Mouse (Mus musculus): ENCODE measurements around the gene Ccdc146. TPM values are rescaled to one million over a fixed set of nuclear protein-coding genes. Genes with fewer than 3 reads are reported as not detected.
"Not testable (repeated sequence)": the region's sequence is repeated elsewhere in the genome, so short reads cannot be mapped to it uniquely, and the experiment has no call there.

Ccdc146 gene
- polyA plus RNA-seq, 1 experiment from 2014 or later = not detected

GRCm38 (mm10) chr5:21314696-21315095 lies 109.8 kb downstream of the Ccdc146 start:
- Histone ChIP-seq H3K4me3 (no peak overlapping the region), H3K27me3 (no peaks in the 10 kb centered on the region), H3K36me3 (no peaks in the 10 kb centered on the region), H3K4me1 (no peaks in the 10 kb centered on the region), H3K27ac (no peak overlapping the region), H3K4me2 (no peak overlapping the region), H3K9ac (no peak overlapping the region), H3K9me3 (no peaks in the 10 kb centered on the region)
- 85% methylated on average over 3 of the region's 3 CpGs for WGBS
- no peak for ATAC-seq (ENCODE audit: insufficient number of reproducible peaks, low FRiP score, low TSS enrichment, low read depth)

DNA sequence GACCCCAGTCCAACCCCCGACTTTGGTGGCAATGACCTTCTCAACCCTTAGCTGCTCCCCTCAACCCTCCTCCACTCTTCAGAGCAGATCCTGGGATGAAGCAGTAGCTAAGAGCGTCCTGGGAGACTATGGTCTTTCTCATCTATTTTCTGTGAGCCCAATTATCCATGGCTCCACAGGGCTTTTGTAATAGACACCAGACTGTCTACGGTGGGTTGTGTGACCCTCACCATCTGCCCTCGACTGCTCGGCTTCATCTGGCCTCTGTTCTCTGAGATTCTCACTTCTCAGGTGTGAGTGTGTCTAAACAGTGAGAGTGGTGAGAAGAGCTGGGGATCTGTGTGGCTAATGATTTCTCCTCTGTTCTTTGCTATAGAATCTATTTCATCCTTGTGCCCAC lies 117.3 kb downstream of the Ccdc146 start:
- no peak overlapping the region for H3K9ac ChIP-seq
- no peaks in the 10 kb centered on the region for H3K27me3 ChIP-seq
- no peak overlapping the region for H3K27ac ChIP-seq
- H3K36me3 ChIP-seq = no peaks in the 10 kb centered on the region
- no peak overlapping the region for H3K4me2 ChIP-seq
- H3K9me3 ChIP-seq = no peaks in the 10 kb centered on the region
- WGBS = 77% methylated on average over 5 of the region's 5 CpGs
- H3K4me1 ChIP-seq = no peaks in the 10 kb centered on the region
- no peak for ATAC-seq (ENCODE audit: insufficient number of reproducible peaks, low FRiP score, low TSS enrichment, low read depth)
- no peak overlapping the region for H3K4me3 ChIP-seq

GRCm38 (mm10) chr5:21301011-21301410 lies 123.5 kb downstream of the Ccdc146 start:
- Histone ChIP-seq H3K4me3 (no peak overlapping the region), H3K36me3 (no peaks in the 10 kb centered on the region), H3K27me3 (no peaks in the 10 kb centered on the region), H3K27ac (no peak overlapping the region), H3K4me1 (no peaks in the 10 kb centered on the region), H3K9me3 (no peaks in the 10 kb centered on the region), H3K9ac (no peak overlapping the region), H3K4me2 (no peak overlapping the region)
- WGBS = 51% methylated on average over 6 of the region's 6 CpGs
- ATAC-seq (ENCODE audit: insufficient number of reproducible peaks, low FRiP score, low TSS enrichment, low read depth) = no peak

GRCm38 (mm10) chr5:21300058-21300457 lies 124.4 kb downstream of the Ccdc146 start:
- H3K4me1 ChIP-seq = no peaks in the 10 kb centered on the region
- H3K36me3 ChIP-seq = no peaks in the 10 kb centered on the region
- H3K27me3 ChIP-seq = no peaks in the 10 kb centered on the region
- H3K9me3 ChIP-seq = no peaks in the 10 kb centered on the region
- H3K4me3 ChIP-seq = no peak overlapping the region
- H3K27ac ChIP-seq = no peak overlapping the region
- H3K4me2 ChIP-seq = no peak overlapping the region
- WGBS = 87% methylated on average over 3 of the region's 3 CpGs
- no peak overlapping the region for H3K9ac ChIP-seq
- no peak for ATAC-seq (ENCODE audit: insufficient number of reproducible peaks, low FRiP score, low TSS enrichment, low read depth)

DNA sequence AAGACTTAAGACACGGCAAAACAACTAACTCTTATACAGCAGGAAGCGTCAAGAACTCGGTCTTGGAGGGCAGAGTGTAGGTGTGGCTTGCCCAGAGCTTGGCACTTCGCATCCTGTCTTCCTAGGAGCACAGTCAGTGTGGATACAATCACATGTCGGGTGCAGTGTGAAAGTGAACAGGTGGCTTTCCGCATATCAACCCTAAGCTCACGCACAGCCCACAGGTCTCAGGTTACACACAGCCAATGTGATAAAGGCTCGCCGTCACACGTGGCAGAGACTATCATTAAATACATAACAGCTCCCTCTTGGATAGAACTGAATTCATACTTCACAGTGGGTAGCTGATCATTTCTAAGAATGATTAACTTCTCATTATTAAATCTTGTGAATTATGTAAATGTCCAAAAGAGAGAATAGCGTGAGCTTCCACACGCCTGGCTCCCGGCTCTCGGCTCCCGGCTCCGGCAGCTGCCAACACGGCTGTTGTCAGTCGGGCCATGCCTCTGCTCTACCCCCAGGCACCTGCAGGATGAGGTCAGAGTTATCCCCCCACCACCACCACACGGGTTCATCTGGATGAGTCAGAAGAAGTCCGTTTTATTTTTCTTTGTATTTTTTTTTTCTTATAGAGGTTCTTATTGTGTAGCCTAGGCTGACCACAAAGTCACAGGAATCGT lies 125.3 kb downstream of the Ccdc146 start:
- WGBS = 48% methylated on average over 21 of the region's 21 CpGs
- no peaks in the 10 kb centered on the region for H3K36me3 ChIP-seq
- no peak overlapping the region for H3K4me2 ChIP-seq
- H3K9ac ChIP-seq = no peak overlapping the region
- H3K4me3 ChIP-seq = no peak overlapping the region
- no peak overlapping the region for H3K27ac ChIP-seq
- no peaks in the 10 kb centered on the region for H3K27me3 ChIP-seq
- no peak for ATAC-seq (ENCODE audit: insufficient number of reproducible peaks, low FRiP score, low TSS enrichment, low read depth)
- no peaks in the 10 kb centered on the region for H3K4me1 ChIP-seq
- no peaks in the 10 kb centered on the region for H3K9me3 ChIP-seq

DNA sequence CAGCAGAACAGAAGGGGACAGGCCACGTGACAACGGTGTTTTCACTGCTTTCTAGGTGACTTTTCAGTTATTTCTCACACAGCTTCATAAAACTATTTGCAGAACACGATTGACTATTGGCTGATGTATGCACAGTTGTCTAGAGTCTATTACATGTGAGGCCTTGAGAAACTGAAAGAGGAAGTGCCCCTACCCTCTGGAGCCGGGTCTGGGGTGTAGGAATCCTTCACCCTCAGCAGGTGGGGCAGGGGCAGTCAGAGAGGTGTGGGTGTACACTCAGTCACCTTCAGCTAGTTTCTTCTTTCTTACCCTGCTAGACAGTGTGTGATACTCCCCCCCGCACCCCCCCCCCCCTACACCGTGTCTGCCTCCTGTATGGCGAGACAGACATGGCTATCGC lies 128.8 kb downstream of the Ccdc146 start:
- Histone ChIP-seq H3K9ac (no peak overlapping the region), H3K4me1 (no peaks in the 10 kb centered on the region), H3K27me3 (no peaks in the 10 kb centered on the region), H3K36me3 (no peaks in the 10 kb centered on the region), H3K4me2 (no peak overlapping the region), H3K4me3 (no peak overlapping the region), H3K9me3 (no peaks in the 10 kb centered on the region), H3K27ac (no peak overlapping the region)
- ATAC-seq (ENCODE audit: insufficient number of reproducible peaks, low FRiP score, low TSS enrichment, low read depth) = no peak
- WGBS = 83% methylated on average over 7 of the region's 8 CpGs

DNA sequence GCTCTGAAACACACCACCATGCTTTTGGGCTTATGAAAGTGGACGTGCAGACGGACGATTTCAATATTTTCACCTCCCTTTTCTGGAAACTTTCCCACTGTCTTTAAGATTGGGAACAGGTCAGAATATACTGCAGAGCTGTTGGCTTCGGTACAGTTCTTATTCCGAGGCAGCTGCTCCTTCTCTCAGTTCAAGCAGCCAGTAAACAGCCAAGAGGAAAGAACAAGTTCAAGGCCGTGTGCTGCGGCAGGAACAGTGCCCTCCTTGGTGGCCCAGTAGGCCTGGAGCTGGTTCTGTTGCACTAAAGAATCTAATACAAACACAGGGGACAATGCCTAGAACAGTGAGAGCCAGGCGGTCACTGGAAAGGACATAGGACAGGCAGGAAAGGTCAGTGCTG lies 133.9 kb downstream of the Ccdc146 start:
- H3K9ac ChIP-seq = no peak overlapping the region
- no peaks in the 10 kb centered on the region for H3K9me3 ChIP-seq
- H3K36me3 ChIP-seq = no peaks in the 10 kb centered on the region
- no peak overlapping the region for H3K4me2 ChIP-seq
- no peak for ATAC-seq (ENCODE audit: insufficient number of reproducible peaks, low FRiP score, low TSS enrichment, low read depth)
- WGBS = 75% methylated on average over 8 of the region's 8 CpGs
- H3K4me3 ChIP-seq = no peak overlapping the region
- no peak overlapping the region for H3K27ac ChIP-seq
- no peaks in the 10 kb centered on the region for H3K27me3 ChIP-seq
- H3K4me1 ChIP-seq = no peaks in the 10 kb centered on the region

- H3K4me3 ChIP-seq = no peak overlapping the region
- H3K27ac ChIP-seq = no peak overlapping the region
- no peak for ATAC-seq (ENCODE audit: insufficient number of reproducible peaks, low FRiP score, low TSS enrichment, low read depth)
- no peaks in the 10 kb centered on the region for H3K27me3 ChIP-seq
- no peaks in the 10 kb centered on the region for H3K36me3 ChIP-seq
- no peaks in the 10 kb centered on the region for H3K4me1 ChIP-seq
- 69% methylated on average over 7 of the region's 7 CpGs for WGBS
- H3K4me2 ChIP-seq = no peak overlapping the region
- no peaks in the 10 kb centered on the region for H3K9me3 ChIP-seq
- no peak overlapping the region for H3K9ac ChIP-seq
Observed at GRCm38 (mm10) chr5:21288658-21289435, 135.6 kb downstream of the Ccdc146 start.

DNA sequence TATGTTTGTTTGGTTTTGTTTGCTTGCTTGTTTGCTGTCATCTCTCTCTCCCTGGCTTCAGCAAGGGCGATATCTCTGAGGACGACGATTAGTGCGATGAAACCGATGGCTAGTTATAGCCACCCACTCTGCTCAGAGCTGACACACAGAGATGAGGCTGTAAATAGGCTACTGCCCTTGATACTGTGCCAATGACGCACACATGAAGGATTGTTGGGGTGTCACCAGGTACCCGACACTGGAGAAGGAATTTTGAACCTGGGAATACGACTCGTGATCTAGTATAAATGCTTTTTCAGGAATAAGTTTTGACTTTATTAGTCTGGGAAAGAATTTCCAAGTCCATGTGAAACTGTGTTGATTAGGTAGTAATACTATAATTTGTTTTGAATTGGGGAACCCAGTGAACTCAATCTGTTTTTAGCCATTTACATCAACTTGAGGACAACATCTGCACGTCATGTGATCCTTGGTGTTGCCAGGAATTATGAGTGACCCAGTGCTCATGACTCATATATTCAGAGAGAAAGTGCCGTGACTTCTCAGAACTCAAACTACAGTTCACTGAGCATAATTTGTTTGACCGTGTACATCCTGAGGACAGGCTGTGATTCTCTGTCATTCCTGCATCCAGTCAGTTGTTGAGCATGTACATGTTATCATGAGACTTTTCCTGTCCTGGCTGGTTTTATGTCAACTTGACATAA lies 141.0 kb downstream of the Ccdc146 start:
- Histone ChIP-seq H3K4me3 (no peak overlapping the region), H3K27ac (no peak overlapping the region), H3K36me3 (no peaks in the 10 kb centered on the region), H3K4me1 (no peaks in the 10 kb centered on the region), H3K4me2 (no peak overlapping the region), H3K9ac (no peak overlapping the region), H3K27me3 (no peaks in the 10 kb centered on the region), H3K9me3 (no peaks in the 10 kb centered on the region)
- 82% methylated on average over 12 of the region's 12 CpGs for WGBS
- ATAC-seq (ENCODE audit: insufficient number of reproducible peaks, low FRiP score, low TSS enrichment, low read depth) = no peak

GRCm38 (mm10) chr5:21277685-21278084 lies 146.8 kb downstream of the Ccdc146 start:
- WGBS = 40% methylated on average over 2 of the region's 2 CpGs
- not testable (repeated sequence) for H3K27me3 ChIP-seq; H3K4me1 ChIP-seq; H3K9me3 ChIP-seq; H3K36me3 ChIP-seq; H3K4me3 ChIP-seq; ATAC-seq (ENCODE audit: insufficient number of reproducible peaks, low FRiP score, low TSS enrichment, low read depth); H3K4me2 ChIP-seq; H3K27ac ChIP-seq; H3K9ac ChIP-seq

DNA sequence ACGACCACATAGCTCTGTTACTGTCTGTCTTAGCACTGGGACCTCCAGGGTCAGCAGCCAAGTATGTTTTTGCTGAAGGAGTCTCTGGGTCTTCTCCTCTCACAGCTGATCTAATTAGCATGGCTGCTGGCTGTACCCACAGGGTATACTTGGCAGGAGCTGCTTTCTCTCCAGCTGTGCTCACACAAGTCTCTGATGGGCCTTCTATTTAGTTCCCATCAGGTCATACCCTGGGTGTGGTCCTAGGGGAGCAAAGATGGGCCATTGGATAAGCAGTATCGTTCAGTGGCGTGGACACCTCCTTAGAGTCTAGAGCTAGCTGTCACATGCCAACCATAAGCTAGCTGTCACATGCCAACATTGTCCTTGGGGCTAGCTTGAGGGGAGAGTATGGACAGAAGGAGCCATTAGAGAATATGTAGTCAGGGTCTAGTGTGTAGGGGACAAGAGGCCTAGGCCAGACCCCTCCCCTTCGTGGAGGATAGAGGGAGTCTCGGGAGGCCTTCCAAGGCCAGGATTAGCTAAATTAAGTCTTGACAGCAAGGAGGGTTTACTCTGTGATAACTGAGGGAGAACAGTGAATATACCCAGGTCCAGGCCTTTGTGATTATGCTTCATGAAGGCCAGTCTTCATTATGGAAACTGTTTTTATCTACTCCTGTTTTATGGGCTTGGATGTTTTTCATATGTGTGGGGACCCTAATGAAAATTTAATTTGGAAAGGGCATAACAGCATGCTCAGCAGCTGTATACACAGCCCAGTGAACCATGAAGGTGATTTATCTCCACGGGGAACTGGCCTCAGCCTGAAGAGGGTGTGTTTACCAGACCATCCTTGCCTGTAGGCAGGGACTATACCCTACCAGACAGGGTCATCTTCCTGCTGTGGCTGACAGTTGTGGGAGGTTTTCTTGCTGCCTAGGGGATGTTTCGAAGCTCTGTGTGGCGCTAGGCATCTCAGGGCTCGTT lies 152.8 kb downstream of the Ccdc146 start:
- H3K27me3 ChIP-seq = no peaks in the 10 kb centered on the region
- no peaks in the 10 kb centered on the region for H3K4me1 ChIP-seq
- no peaks in the 10 kb centered on the region for H3K36me3 ChIP-seq
- 50% methylated on average over 9 of the region's 9 CpGs for WGBS
- no peak overlapping the region for H3K27ac ChIP-seq
- H3K4me2 ChIP-seq = no peak overlapping the region
- ATAC-seq (ENCODE audit: insufficient number of reproducible peaks, low FRiP score, low TSS enrichment, low read depth) = no peak
- H3K9me3 ChIP-seq = no peaks in the 10 kb centered on the region
- H3K9ac ChIP-seq = no peak overlapping the region
- H3K4me3 ChIP-seq = no peak overlapping the region
